Mouse (Mus musculus) brain, adult 2 months (tissue): ENCODE measurements around the gene Gm20696.

Source experiments
- DNase-seq: peaks from one replicate; pipeline ENCODE4 v3.0.0; 2011; ENCODE audit warnings: low read depth, low spot score

The Gm20696 gene

DNA sequence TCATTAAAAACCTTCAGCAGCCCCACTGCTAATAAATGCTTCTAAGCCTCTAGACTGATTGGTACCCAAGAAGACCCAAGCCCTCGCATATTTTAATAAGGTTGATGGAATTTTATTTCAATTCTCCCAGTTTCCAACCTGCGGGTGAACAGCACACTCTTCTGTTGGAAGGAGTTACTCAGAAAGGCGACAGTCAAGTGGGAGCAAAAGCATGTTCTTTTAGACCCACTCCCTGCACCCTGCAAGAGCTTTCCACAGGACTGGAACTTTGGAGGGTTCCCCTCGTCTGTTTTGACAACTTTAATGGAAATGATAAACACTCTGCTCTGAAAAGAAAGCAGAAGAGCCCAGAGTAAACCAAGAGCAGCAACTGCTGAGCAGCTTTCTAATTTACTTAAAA lies 401.4 kb downstream of the Gm20696 start:
- peak; percentile 28 for DNase-seq

DNA sequence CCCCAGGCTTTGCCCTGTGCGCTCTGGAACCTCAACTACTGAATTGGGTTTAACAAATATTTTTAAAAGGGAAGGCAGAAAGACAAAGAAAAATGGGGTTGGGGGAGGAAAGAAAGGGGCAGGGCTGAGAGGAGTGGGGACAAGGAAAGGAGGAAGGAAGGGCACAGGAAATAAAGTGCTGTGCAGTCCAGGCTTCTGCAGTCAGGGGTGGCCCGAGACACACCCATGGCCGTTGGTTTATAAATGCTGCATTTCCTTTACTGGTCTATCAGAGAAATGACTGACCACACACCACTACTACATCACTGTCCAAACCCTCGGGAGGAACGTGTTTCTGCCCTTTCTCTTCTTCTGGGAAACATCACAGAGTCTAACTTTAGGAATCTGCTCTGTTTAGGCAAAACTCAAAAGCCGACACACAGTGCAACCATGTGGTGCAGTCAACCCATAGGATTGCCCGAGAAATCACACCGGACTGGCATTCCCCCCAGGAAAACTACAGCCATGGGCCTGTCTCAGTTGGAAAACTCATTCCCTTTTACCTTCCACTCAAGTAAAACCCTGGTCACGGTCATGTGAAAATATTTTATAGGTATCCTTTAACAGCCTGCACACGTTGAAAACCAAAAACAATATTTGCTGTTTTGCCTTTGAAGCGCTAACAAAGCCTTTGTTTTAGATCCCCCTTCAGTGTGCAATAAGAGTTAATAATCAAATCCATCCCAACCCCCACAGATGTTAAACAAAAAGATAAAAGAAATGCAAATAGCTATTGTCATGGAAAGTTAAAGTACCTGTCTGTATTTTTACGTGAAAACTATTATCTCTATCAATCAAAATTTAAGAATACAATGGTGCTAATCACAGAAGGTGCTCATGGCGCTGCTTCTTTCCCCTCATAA lies 402.2 kb downstream of the Gm20696 start:
- DNase-seq: no peak

DNA sequence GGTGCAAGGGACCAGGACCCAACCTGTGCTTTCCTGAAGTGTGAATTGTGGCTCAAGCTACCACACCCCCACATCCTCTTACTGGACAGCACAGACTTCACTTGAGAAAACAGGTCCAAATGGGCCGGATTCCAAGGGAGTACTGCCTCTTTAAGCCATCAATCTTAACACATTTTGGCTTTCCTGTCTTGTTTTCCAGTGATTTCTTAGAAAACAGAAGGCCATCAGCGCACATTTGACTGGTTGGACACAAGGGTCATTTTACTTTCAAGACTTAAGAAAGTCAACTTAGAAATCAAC lies 402.8 kb downstream of the Gm20696 start:
- DNase-seq: no peak

GRCm38 (mm10) chr6:99263061-99263885 lies 403.3 kb downstream of the Gm20696 start:
- DNase-seq: no peak

DNA sequence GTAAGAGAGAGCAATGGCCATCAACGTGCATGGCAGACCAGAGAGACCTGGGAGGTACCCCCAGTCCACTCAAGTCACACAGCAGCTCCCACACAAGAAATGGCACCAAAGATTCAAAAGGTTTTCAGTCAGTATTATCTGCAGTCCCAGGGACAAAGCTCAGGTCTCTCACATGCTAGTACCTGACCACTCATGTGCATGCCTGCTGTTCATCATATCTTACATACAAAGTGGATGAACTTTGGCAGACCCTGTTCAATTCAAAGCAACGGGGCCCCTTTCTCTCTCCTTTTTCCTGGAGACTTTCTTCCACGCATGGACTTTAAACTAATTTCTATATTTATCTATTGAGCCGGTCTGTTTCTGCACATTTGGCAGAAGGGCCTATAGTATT lies 404.9 kb downstream of the Gm20696 start:
- DNase-seq: no peak

- no peak for DNase-seq
Measured at GRCm38 (mm10) chr6:99260941-99261736, 405.5 kb downstream of the Gm20696 start.

GRCm38 (mm10) chr6:99258346-99258745 lies 408.3 kb downstream of the Gm20696 start:
- DNase-seq: no peak

- DNase-seq: no peak
Measured at GRCm38 (mm10) chr6:99257676-99258075, 408.9 kb downstream of the Gm20696 start.

GRCm38 (mm10) chr6:99253331-99253730 lies 413.3 kb downstream of the Gm20696 start:
- DNase-seq: no peak

DNA sequence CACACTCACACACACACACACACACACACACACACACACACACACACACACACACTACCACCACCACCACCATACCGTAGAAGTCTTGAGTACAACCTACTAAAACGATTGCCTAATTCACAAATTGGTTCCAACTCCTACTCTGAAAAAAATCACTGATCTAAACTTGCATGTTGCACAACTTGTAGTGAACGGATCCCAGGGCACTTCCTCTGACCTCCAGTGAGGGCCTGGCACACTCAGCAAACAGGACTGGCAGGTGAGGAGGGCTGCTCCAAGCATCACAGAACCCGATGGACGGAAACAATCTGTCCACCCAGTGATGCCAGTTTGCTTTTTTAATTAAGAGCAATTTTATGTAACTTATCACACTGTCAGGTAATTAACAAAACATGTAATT lies 413.8 kb downstream of the Gm20696 start:
- DNase-seq: no peak

DNA sequence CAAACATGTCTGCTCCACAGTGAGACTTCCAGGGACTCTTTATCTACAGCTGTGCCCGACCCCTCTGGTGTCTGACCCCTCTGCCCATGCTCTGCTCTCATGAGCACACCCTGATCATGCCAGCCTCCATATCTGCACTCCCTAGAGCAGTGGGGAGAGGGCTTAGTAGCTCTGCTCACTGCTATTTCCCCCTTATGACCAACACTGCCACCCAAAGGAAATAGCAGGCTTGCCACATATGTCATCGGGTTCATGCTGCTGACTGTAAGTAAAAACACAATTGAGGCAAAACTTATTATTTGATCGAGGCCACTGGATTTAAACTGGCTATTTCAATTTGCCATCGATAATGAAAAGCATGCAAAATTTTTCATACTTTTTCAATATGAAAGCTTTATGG lies 414.7 kb downstream of the Gm20696 start:
- DNase-seq: no peak

DNA sequence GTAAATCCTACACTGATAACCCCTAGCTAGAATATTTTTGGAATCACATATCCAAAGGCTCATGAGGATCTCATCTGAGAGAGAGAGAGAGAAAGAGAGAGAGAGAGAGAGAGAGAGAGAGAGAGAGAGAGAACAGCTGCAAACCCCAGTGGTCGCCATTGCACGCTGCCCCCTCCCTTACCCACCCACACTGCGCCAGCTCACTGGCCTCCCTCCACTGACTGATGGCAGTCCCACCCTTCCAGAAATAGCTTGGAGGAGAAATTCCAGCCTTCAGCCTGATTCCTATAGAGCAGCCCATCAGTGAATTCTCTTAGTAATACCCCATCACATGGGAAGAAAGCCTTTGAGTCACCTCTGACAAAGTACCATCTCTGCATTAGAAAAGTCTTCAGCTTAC lies 415.4 kb downstream of the Gm20696 start:
- DNase-seq: peak; percentile 25

- no peak for DNase-seq
Measured at GRCm38 (mm10) chr6:99249496-99250030, 417.0 kb downstream of the Gm20696 start.

- no peak for DNase-seq
Measured at GRCm38 (mm10) chr6:99248396-99248795, 418.2 kb downstream of the Gm20696 start.

GRCm38 (mm10) chr6:99241625-99242395 lies 424.8 kb downstream of the Gm20696 start:
- no peak for DNase-seq

- no peak for DNase-seq
Measured at GRCm38 (mm10) chr6:99240764-99241163, 425.8 kb downstream of the Gm20696 start.

DNA sequence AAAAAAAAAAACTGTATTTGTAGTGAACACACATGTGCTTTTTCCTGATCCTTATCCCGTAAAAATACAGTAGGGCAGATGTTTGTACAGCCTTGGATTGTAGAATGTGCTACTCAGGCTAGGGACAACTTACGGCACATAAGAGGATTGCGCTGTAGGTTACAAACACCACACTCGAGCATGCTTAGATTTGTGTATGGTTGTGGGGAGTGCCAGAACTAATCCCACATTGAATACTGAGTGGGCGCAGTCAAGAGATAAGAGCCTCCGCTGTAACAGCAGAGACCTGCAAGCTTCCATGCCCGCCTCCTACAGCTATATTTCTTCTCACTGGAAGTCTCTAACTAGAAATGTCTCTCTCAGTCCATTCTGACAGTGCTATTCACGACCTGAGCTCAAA lies 431.0 kb downstream of the Gm20696 start:
- DNase-seq: peak; percentile 42

DNA sequence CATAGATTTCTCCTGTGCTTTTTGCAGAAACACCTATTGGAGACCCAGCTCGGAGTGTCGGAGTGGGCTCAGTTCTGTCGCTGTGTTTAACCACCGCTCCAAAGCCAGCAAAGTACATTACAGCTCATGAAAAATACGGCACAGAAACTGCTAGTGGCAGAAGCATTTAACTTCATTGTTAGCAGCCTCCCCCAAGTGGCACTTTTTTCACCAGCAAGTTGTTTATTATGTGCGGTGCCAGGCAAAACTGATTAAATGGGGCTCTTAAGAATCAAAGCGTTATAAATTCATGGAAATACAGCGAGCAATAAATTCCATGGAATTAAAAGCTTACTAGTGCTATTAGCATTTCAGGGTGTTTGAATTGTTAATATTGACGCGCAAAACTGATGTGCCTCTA lies 433.2 kb downstream of the Gm20696 start:
- DNase-seq: no peak

GRCm38 (mm10) chr6:99228336-99228870 lies 438.2 kb downstream of the Gm20696 start:
- no peak for DNase-seq

DNA sequence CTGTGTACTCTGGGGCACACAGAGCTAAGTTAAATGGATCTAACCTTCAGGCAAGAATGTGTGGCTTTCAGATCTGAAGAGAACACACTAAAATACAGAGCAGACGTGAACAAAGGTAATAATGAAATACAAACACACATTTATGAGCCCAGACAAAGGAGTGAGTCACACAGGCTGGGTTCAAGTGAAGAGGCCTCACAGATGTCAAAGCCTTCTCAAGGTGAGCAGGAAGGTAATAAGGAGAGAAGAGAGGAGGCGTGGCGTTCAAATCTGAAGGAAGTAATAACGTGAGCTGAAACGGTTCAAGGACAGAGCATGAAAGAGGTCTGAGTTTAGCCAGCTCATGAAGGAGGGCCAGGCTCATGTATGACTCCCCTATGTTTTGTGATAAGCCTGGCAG lies 445.4 kb downstream of the Gm20696 start:
- no peak for DNase-seq

GRCm38 (mm10) chr6:99220472-99220871 lies 446.1 kb downstream of the Gm20696 start:
- DNase-seq: no peak
